Mouse (Mus musculus) heart, adult 2 months (tissue): ENCODE measurements around the gene Ifitm1.

ENCODE experiments used
- CTCF ChIP-seq: fragments of 200-600 bp; IDR thresholded peaks from 2 replicates; pipeline ENCODE4 v1.8.1; 2022; ENCODE audit warnings: antibody characterized with exemption, mild to moderate bottlenecking, moderate library complexity
- EP300 ChIP-seq: fragments of 200-500 bp; IDR thresholded peaks from 2 replicates; pipeline ENCODE4 v1.6.1; 2011; ENCODE audit warnings: low read depth, low read length, control low read depth; ENCODE audit not compliant: insufficient read depth
- POLR2A ChIP-seq: fragments of 200-500 bp; IDR thresholded peaks from 2 replicates; pipeline ENCODE4 v1.6.1; 2011; ENCODE audit warnings: mild to moderate bottlenecking, low read depth, low read length, control low read depth; ENCODE audit not compliant: insufficient read depth

DNA sequence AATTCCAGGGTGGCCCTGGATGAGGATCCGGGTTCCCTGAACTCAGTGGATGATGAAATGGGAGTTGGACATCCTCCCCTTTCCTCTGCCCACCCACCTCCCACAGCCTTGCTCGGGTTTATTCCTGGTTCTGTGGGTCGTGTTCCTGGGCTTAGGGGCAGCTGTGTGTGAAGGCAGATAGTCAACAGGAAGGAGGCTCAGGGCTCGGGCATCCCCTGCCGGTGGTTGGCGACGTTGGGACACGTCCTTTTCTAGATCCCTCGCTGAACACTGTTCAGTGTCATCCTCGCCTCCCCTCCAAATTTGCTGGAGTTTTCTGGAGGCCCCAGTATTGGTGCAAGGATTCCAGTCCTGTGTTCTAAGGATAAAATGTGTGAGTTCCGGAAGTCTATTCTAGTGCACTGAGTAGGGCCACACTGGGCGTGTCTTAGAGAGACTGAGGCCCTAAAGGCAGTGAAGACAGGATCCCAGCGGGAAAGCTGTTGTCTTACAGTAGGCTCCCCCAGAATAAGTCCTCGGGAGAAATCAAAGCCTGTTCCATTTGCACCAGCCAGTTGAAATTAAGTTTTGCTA lies 24.2 kb downstream of the Ifitm1 start:
- TF ChIP-seq CTCF (no peak), EP300 (no peak), POLR2A (no peak)
